Mouse (Mus musculus) kidney, embryonic 16.5 days (tissue): ENCODE results near the gene Ppig. TPM values are rescaled to one million over a fixed set of nuclear protein-coding genes. Genes with fewer than 3 reads are reported as not detected.
"Not testable (repeated sequence)": the region's sequence is repeated elsewhere in the genome, so short reads cannot be mapped to it uniquely, and the experiment has no call there.

ENCODE experiments used
- ATAC-seq: fragments of 200-750 bp; cut with Nextera tagmentation; 2 replicates; pipeline ENCODE4 v1.8.0; 2017; ENCODE audit warnings: moderate TSS enrichment; ENCODE audit not compliant: low FRiP score, low TSS enrichment
- H3K27ac ChIP-seq: fragments of 300-500 bp; sonication (generic); 2 replicates; pipeline ENCODE4 v1.5.1; 2014; ENCODE audit warnings: low read length
- H3K27me3 ChIP-seq: fragments of 300-500 bp; sonication (generic); 2 replicates; pipeline ENCODE4 v1.6.1; 2014; ENCODE audit warnings: low read length, control low read depth, mixed read lengths; ENCODE audit not compliant: insufficient read depth
- H3K36me3 ChIP-seq: fragments of 300-500 bp; sonication (generic); 2 replicates; pipeline ENCODE4 v1.6.1; 2014; ENCODE audit warnings: low read length, control low read depth, mixed read lengths; ENCODE audit not compliant: insufficient read depth
- H3K4me1 ChIP-seq: fragments of 300-500 bp; sonication (generic); 2 replicates; pipeline ENCODE4 v1.6.1; 2014; ENCODE audit warnings: low read length, control low read depth, mixed read lengths; ENCODE audit not compliant: insufficient read depth
- H3K4me2 ChIP-seq: fragments of 300-500 bp; sonication (generic); replicated peaks from 2 replicates; pipeline ENCODE4 v1.6.1; 2014; ENCODE audit warnings: low read depth, low read length
- H3K4me3 ChIP-seq: fragments of 300-500 bp; sonication (generic); 2 replicates; pipeline ENCODE4 v1.5.1; 2014; ENCODE audit warnings: mild to moderate bottlenecking, low read length
- H3K9ac ChIP-seq: fragments of 300-500 bp; sonication (generic); replicated peaks from 2 replicates; pipeline ENCODE4 v1.6.1; 2014; ENCODE audit warnings: low read length
- H3K9me3 ChIP-seq: fragments of 300-500 bp; sonication (generic); 2 replicates; pipeline ENCODE4 v1.6.1; 2016; ENCODE audit warnings: low read length, control low read depth
- WGBS: fragments of 180-500 bp; shearing (Covaris S2); extraction: QIAGEN DNeasy Blood & Tissue Kit; methylation state at CpG from one replicate; pipeline ENCODE4 v1.1.7; 2014; 5-methylcytosine and 5-hydroxymethylcytosine counted together
- polyA plus RNA-seq: library from polyadenylated mRNA; unstranded; fragments of >200 nt; fragmentation: Nextera tagmentation; extraction: Ambion mirVana; gene quantifications from 2 replicates; pipeline ENCODE4 v1.2.1, GENCODE M21; 2015

The Ppig gene
- 130 and 139 TPM in 2 replicates for polyA plus RNA-seq

DNA sequence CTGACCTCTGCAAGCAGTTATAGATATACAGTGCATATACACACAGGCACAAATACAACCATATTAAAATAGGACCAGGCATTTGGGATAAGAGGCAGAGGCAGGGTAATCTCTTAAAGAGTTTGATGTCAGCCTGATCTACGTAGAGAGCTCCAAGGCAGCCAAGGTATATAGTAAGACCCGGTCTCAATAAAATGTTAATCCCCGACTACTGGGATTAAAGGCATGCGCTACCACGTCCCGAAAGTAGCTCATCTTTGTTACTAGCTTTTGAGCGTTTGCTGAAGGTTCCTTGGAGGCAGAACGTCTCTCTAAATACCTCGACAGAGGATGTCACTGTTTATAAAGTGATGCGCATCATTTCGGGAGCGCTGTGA is at the start of gene Ppig:
Ppig (plus strand) TSS at position 273 of the 377 bp plus-strand sequence.
- Histone ChIP-seq H3K9me3 (no peaks in the 10 kb centered on the region), H3K9ac (peak within 1 kb of the TSS; percentile 96)
- ATAC-seq, result peak; percentile 21

DNA sequence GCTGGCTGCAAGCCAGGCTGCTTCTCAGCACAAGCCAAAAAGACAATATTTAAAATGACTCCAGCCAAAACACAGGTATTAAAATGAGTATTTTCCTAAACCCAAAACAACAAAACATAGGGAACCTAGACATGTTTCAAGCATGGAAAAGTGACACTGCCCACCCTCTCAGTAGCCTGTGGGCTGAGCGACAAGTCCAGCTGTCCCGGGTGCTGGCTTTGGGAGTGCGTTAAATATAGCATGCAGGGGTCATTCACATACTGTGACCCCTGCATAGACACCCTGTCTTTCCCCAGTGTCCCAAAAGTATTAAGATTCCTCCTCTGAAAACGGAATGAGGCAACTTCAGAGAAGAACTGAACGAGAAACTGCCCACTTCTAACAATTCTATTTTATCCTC is 48.6 kb upstream of the Ppig start:
- no peak overlapping the region for H3K4me2 ChIP-seq
- no peak overlapping the region for H3K27ac ChIP-seq
- H3K27me3 ChIP-seq, result no peaks in the 10 kb centered on the region
- H3K9ac ChIP-seq, result no peak overlapping the region
- 60% methylated on average over 5 of the region's 5 CpGs for WGBS
- H3K9me3 ChIP-seq, result no peaks in the 10 kb centered on the region
- 0 out of 2 replicates have a peak, but pooled peaks cover 4% of the 10 kb centered on the region for H3K4me1 ChIP-seq
- H3K36me3 ChIP-seq, result no peaks in the 10 kb centered on the region
- no peak for ATAC-seq
- H3K4me3 ChIP-seq, result no peak overlapping the region

More for the DNA sequence above, at the start of gene Ppig:
- peak within 1 kb of the TSS; percentile 77 for H3K4me2 ChIP-seq
- 4% methylated on average over 12 of the region's 12 CpGs for WGBS
- peaks cover 10% of the 10 kb centered on the region; the same call in 1 of the 2 replicates for H3K4me1 ChIP-seq
- no peaks in the 10 kb centered on the region for H3K36me3 ChIP-seq
- H3K27ac ChIP-seq, result peak within 1 kb of the TSS; percentile 94
- H3K4me3 ChIP-seq, result peak within 1 kb of the TSS; percentile 97
- H3K27me3 ChIP-seq, result no peaks in the 10 kb centered on the region

DNA sequence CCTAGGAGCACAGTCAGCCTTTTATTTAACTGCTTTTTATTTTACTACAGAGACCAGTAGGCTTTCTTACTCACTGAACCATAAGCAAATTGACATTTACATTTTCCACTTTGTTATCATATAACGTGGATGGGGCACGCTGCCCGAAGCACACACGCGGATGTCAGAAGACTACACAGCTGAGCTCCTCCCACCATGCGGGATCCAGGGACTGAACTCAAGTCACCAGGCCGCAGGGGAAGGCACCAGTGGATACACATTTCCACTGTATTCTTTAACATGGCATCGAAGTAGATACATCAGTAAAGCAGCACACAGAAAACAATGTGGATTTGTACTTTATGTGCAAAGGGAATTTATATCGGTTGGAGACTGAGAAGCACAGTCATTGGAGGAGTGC is 47.1 kb upstream of the Ppig start:
- H3K4me1 ChIP-seq, result 0 out of 2 replicates have a peak, but pooled peaks cover 4% of the 10 kb centered on the region
- H3K36me3 ChIP-seq, result no peaks in the 10 kb centered on the region
- H3K27me3 ChIP-seq, result no peaks in the 10 kb centered on the region
- H3K4me2 ChIP-seq, result no peak overlapping the region
- no peak overlapping the region for H3K27ac ChIP-seq
- H3K4me3 ChIP-seq, result no peak overlapping the region
- H3K9me3 ChIP-seq, result no peaks in the 10 kb centered on the region
- WGBS, result 91% methylated on average over 9 of the region's 9 CpGs
- ATAC-seq, result no peak
- no peak overlapping the region for H3K9ac ChIP-seq

- Histone ChIP-seq H3K27me3 (no peaks in the 10 kb centered on the region), H3K9me3 (no peaks in the 10 kb centered on the region), H3K36me3 (no peaks in the 10 kb centered on the region), H3K4me1 (0 out of 2 replicates have a peak, but pooled peaks cover 4% of the 10 kb centered on the region), H3K9ac (no peak overlapping the region), H3K27ac (no peak overlapping the region), H3K4me2 (no peak overlapping the region), H3K4me3 (no peak overlapping the region)
- WGBS, result 56% methylated on average over 2 of the region's 2 CpGs
- no peak for ATAC-seq
Measured at GRCm38 (mm10) chr2:69676713-69677112, 45.6 kb upstream of the Ppig start.

- H3K27ac ChIP-seq, H3K4me2 ChIP-seq, H3K9me3 ChIP-seq, H3K27me3 ChIP-seq, H3K36me3 ChIP-seq, ATAC-seq, H3K4me3 ChIP-seq, H3K4me1 ChIP-seq, H3K9ac ChIP-seq: not testable (repeated sequence)
- 86% methylated on average over 2 of the region's 2 CpGs for WGBS
Measured at GRCm38 (mm10) chr2:69677215-69677614, 45.1 kb upstream of the Ppig start.

- WGBS, result 67% methylated on average over 6 of the region's 6 CpGs
- H3K9me3 ChIP-seq, result no peaks in the 10 kb centered on the region
- no peak overlapping the region for H3K9ac ChIP-seq
- 0 out of 2 replicates have a peak, but pooled peaks cover 4% of the 10 kb centered on the region for H3K4me1 ChIP-seq
- no peak for ATAC-seq
- H3K36me3 ChIP-seq, result no peaks in the 10 kb centered on the region
- no peaks in the 10 kb centered on the region for H3K27me3 ChIP-seq
- no peak overlapping the region for H3K4me2 ChIP-seq
- no peak overlapping the region for H3K4me3 ChIP-seq
- H3K27ac ChIP-seq, result no peak overlapping the region
Measured at GRCm38 (mm10) chr2:69679990-69680389, 42.4 kb upstream of the Ppig start.

DNA sequence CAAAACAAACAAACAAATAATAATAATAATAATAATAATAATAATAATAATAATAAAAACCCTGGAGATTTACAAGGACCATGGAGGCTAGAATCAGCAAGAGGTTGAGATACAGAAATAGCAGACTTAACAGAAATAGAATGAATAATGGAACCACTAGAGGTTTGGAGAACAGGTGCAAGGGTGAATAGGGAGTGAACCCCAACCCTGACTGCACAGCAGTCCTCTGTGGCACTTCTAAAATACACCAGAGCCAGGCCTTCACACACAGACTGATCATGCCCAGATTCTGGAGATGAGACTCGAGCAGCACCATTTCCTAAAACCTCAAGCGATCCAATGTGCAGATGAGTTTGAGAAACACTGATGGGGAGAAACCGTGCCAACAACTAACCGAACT is 40.4 kb upstream of the Ppig start:
- WGBS, result 90% methylated on average over 4 of the region's 4 CpGs

GRCm38 (mm10) chr2:69683036-69683805 is 39.1 kb upstream of the Ppig start:
- H3K4me2 ChIP-seq, result no peak overlapping the region
- H3K27ac ChIP-seq, result no peak overlapping the region
- H3K9ac ChIP-seq, result no peak overlapping the region
- no peak overlapping the region for H3K4me3 ChIP-seq
- H3K27me3 ChIP-seq, result no peaks in the 10 kb centered on the region
- H3K4me1 ChIP-seq, result no peaks in the 10 kb centered on the region
- H3K36me3 ChIP-seq, result peaks cover 8% of the 10 kb centered on the region; the same call in 1 of the 2 replicates
- ATAC-seq, result no peak
- 86% methylated on average over 13 of the region's 13 CpGs for WGBS
- no peaks in the 10 kb centered on the region for H3K9me3 ChIP-seq

More for the DNA sequence above, 40.4 kb upstream of the Ppig start:
- Histone ChIP-seq H3K9me3 (no peaks in the 10 kb centered on the region), H3K27me3 (no peaks in the 10 kb centered on the region), H3K4me3 (no peak overlapping the region), H3K4me1 (no peaks in the 10 kb centered on the region), H3K9ac (no peak overlapping the region), H3K4me2 (no peak overlapping the region), H3K27ac (no peak overlapping the region), H3K36me3 (0 out of 2 replicates have a peak, but pooled peaks cover 2% of the 10 kb centered on the region)
- no peak for ATAC-seq

- H3K27me3 ChIP-seq, result no peaks in the 10 kb centered on the region
- no peak for ATAC-seq
- H3K4me3 ChIP-seq, result no peak overlapping the region
- no peak overlapping the region for H3K9ac ChIP-seq
- no peak overlapping the region for H3K4me2 ChIP-seq
- WGBS, result 87% methylated on average over 3 of the region's 3 CpGs
- H3K36me3 ChIP-seq, result peaks cover 14% of the 10 kb centered on the region
- no peaks in the 10 kb centered on the region for H3K9me3 ChIP-seq
- H3K27ac ChIP-seq, result no peak overlapping the region
- no peaks in the 10 kb centered on the region for H3K4me1 ChIP-seq
Measured at GRCm38 (mm10) chr2:69684488-69684887, 37.9 kb upstream of the Ppig start.

- Histone ChIP-seq H3K36me3 (peaks cover 30% of the 10 kb centered on the region), H3K9ac (no peak overlapping the region), H3K4me2 (no peak overlapping the region), H3K27me3 (no peaks in the 10 kb centered on the region), H3K4me1 (no peaks in the 10 kb centered on the region), H3K27ac (no peak overlapping the region), H3K4me3 (no peak overlapping the region), H3K9me3 (no peaks in the 10 kb centered on the region)
- WGBS, result 92% methylated on average over 3 of the region's 3 CpGs
- no peak for ATAC-seq
Measured at GRCm38 (mm10) chr2:69690214-69690613, 32.1 kb upstream of the Ppig start.
